Mouse (Mus musculus): ENCODE results near the gene F11.

GRCm38 (mm10) chr8:45304354-45304753 lies 42.5 kb upstream of the F11 start:
- TF ChIP-seq CTCF (IDR thresholded peaks at IDR 0.05; ENCODE audit: control insufficient read depth, insufficient read depth, insufficient read length) (no peak), MAX (IDR thresholded peaks at IDR 0.05) (no peak), USF1 (IDR thresholded peaks at IDR 0.05; ENCODE audit: low read depth) (no peak), MYOD1 (IDR thresholded peaks at IDR 0.05; ENCODE audit: control insufficient read depth, insufficient read length, low read depth) (no peak), FOSL1 (IDR thresholded peaks at IDR 0.05; ENCODE audit: insufficient read depth, low read length, poor library complexity, severe bottlenecking) (no peak), CEBPB (IDR thresholded peaks at IDR 0.05; ENCODE audit: low read depth) (no peak)

Measured in C2C12 (cell line).